Mouse (Mus musculus) heart, embryonic 16.5 days (tissue): ENCODE measurements around the gene Ms4a1. TPM values are rescaled to one million over a fixed set of nuclear protein-coding genes. Genes with fewer than 3 reads are reported as not detected.
"Not testable (repeated sequence)": the region's sequence is repeated elsewhere in the genome, so short reads cannot be mapped to it uniquely, and the experiment has no call there.

Experiments used
- ATAC-seq: fragments of 200-750 bp; cut with Nextera tagmentation; replicated peaks from 2 replicates; pipeline ENCODE4 v1.8.0; 2017; ENCODE audit warnings: moderate number of reproducible peaks; ENCODE audit not compliant: insufficient read depth, low FRiP score; ENCODE audit errors: extremely low read depth
- H3K27ac ChIP-seq: fragments of 300-500 bp; sonication (generic); 2 replicates; pipeline ENCODE4 v1.5.1; 2014; ENCODE audit warnings: mild to moderate bottlenecking, low read length, control low read depth, moderate library complexity
- H3K27me3 ChIP-seq: fragments of 300-500 bp; sonication (generic); 2 replicates; pipeline ENCODE4 v1.6.1; 2014; ENCODE audit warnings: low read length, mixed read lengths; ENCODE audit not compliant: control insufficient read depth, insufficient read depth
- H3K36me3 ChIP-seq: fragments of 300-500 bp; sonication (generic); 2 replicates; pipeline ENCODE4 v1.6.1; 2014; ENCODE audit not compliant: control insufficient read depth, insufficient read depth
- H3K4me1 ChIP-seq: fragments of 300-500 bp; sonication (generic); 2 replicates; pipeline ENCODE4 v1.6.1; 2014; ENCODE audit warnings: low read length, mixed read lengths; ENCODE audit not compliant: control insufficient read depth, insufficient read depth
- H3K4me2 ChIP-seq: fragments of 300-500 bp; sonication (generic); 2 replicates; pipeline ENCODE4 v1.6.1; 2014; ENCODE audit warnings: low read depth, mild to moderate bottlenecking, control low read depth, low read length
- H3K4me3 ChIP-seq: fragments of 300-500 bp; sonication (generic); 2 replicates; pipeline ENCODE4 v1.5.1; 2014; ENCODE audit warnings: mild to moderate bottlenecking, control low read depth, low read length
- H3K9ac ChIP-seq: fragments of 300-500 bp; sonication (generic); 2 replicates; pipeline ENCODE4 v1.6.1; 2014; ENCODE audit warnings: low read length, control low read depth
- H3K9me3 ChIP-seq: fragments of 300-500 bp; sonication (generic); replicated peaks from 2 replicates; pipeline ENCODE4 v1.6.1; 2016; ENCODE audit warnings: low read length; ENCODE audit not compliant: control insufficient read depth
- WGBS: fragments of 180-500 bp; shearing (Covaris S2); extraction: QIAGEN DNeasy Blood & Tissue Kit; methylation state at CpG from one replicate; pipeline ENCODE4 v1.1.7; 2014; 5-methylcytosine and 5-hydroxymethylcytosine counted together
- polyA plus RNA-seq: library from polyadenylated mRNA; unstranded; fragments of >200 nt; fragmentation: Nextera tagmentation; extraction: Ambion mirVana; gene quantifications from 2 replicates; pipeline ENCODE4 v1.2.1, GENCODE M21; 2015

Gene Ms4a1
- polyA plus RNA-seq, result not detected in 2 replicates

DNA sequence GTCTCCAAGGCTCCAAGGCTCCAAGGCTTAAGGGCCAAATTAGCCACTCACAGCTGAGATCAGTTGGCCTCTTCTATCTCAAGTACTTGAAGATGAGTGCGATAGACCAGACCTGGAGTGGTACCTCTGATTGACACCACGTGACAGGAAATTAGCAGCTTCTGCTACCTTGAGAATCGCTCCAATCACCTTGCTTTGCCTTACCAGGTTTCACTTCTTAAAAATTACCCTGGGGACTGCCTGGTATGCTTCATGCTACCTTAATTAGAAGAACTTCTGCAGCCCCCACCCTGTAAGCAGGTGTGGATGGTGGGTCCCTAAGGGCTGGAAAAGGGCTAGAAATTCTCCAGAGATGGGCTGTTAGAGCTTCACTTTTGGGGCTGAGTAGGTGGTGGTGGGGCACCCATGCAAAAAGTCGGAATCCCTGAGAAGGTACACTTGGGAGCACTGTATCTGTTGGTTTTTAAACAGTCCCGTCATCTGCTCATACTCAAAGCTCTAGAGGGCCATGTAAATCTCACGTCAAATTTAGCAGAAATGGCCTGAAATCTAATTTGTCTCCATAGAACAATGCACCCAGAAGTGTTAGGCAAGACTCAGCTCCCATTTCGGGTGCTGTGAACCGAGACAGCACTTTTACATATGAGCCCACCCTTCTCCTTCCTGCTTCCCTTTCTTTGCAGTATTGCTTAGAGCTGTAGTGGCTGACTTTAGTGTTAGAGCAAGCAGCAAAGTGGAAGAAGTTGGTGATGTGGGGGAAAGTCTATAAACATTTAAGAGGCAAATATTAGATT lies at the start of gene Ms4a1:
TSS of gene Ms4a1 (minus strand) at position 190 of the 794 bp plus-strand sequence.
- no peak for ATAC-seq
- Histone ChIP-seq H3K4me1 (no peaks in the 10 kb centered on the region), H3K4me2 (no peak within 1 kb of the TSS), H3K9me3 (no peaks in the 10 kb centered on the region), H3K4me3 (no peak within 1 kb of the TSS), H3K36me3 (no peaks in the 10 kb centered on the region), H3K27me3 (no peaks in the 10 kb centered on the region), H3K27ac (no peak within 1 kb of the TSS), H3K9ac (no peak within 1 kb of the TSS)
- 71% methylated on average over 8 of the region's 8 CpGs for WGBS

DNA sequence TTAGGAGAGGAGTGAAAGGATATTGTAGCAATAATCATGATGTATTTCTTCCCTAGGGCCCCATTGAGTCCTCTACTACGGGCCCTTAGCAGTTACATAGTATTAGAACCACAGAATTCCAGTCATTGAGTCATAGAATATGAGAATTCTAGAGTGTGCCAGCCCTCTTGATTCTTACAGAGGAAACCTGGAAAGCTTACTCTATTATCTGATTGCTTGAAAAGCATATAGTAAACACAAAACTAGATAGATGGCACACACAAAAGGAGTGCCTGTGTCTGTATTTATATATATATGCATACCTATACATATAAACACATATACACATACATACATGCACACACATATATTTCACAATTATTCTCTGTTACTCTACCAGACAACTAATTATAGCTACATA lies 48.3 kb upstream of the Ms4a1 start, which contains the start of gene Ms4a14:
TSS of gene Ms4a14 (minus strand) at position 101 of the 400 bp plus-strand sequence.
- Histone ChIP-seq H3K27me3 (no peaks in the 10 kb centered on the region), H3K27ac (no peak within 1 kb of the TSS), H3K4me3 (no peak within 1 kb of the TSS), H3K9ac (no peak within 1 kb of the TSS), H3K9me3 (peaks cover 3% of the 10 kb centered on the region; the same call in 1 of the 2 replicates), H3K4me2 (no peak within 1 kb of the TSS), H3K36me3 (no peaks in the 10 kb centered on the region), H3K4me1 (no peaks in the 10 kb centered on the region)
- WGBS, result 62% methylated on average over 1 of the region's 1 CpGs
- no peak for ATAC-seq

DNA sequence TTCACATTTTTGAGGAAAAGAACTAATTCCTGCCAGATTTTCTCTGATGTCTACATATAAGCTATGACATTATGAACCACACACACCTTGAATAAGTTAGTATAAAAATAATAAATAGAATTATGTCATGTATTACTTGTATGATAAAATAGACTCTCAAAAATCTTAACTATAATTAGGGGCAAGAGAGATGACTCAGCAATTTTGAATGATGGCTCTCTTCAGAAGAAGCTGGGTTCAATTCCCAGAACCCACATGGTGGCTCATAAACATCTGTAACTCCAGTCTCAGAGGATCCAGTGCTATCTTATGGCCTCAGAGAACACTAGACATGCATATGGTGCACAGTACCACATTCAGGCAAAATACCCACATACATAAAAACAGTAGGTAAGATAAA lies 42.8 kb upstream of the Ms4a1 start:
- no peak for ATAC-seq
- no peak overlapping the region for H3K27ac ChIP-seq
- no peak overlapping the region for H3K4me2 ChIP-seq
- no peaks in the 10 kb centered on the region for H3K27me3 ChIP-seq
- no peak overlapping the region for H3K4me3 ChIP-seq
- no peak overlapping the region for H3K9ac ChIP-seq
- H3K9me3 ChIP-seq, result no peaks in the 10 kb centered on the region
- H3K36me3 ChIP-seq, result no peaks in the 10 kb centered on the region
- no peaks in the 10 kb centered on the region for H3K4me1 ChIP-seq

DNA sequence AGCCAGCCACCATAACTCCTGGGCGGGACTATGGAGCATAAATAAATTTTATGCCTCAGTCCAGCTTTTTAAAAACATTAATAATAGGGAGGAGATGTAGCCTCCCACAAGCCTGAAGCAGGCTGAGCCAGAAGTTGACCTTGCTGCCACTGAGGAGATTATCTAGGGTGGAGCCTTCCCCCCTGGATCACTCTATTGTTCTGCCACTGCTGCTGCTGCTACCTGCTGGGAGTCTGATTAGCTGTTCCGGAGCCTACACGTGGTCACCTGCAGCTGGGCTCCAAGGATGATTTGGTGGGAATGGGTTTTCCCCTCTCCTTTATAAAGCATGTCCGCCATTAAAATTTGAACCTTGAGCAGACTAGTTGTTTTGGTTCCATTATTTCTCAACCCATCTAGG lies 33.5 kb upstream of the Ms4a1 start:
- not testable (repeated sequence) for H3K4me2 ChIP-seq, H3K9me3 ChIP-seq, H3K36me3 ChIP-seq, H3K27me3 ChIP-seq, ATAC-seq, H3K4me3 ChIP-seq, H3K9ac ChIP-seq, H3K4me1 ChIP-seq, H3K27ac ChIP-seq
- 50% methylated on average over 4 of the region's 4 CpGs for WGBS

DNA sequence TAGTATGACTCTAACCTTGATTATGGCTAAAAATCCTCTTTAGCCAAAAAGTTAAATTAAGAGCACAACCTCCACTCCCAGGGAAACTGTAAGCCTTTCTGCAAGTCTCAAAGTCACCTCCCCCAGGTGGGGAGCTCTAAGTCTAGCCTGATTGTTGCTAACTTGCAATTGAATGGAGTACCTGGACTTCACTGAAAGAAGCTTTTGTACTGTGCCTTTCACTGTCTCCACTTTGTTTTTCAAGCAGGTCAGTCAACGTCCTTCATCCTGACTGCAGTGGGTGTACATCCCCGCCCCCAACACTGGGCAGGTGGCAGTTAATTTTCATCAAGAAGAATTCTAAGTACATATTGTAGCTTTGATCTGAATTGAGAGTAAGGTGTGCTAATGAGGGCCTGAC lies 32.9 kb upstream of the Ms4a1 start:
- Histone ChIP-seq H3K4me3 (no peak overlapping the region), H3K9ac (no peak overlapping the region), H3K27ac (no peak overlapping the region), H3K9me3 (no peaks in the 10 kb centered on the region), H3K4me2 (no peak overlapping the region), H3K36me3 (no peaks in the 10 kb centered on the region), H3K27me3 (no peaks in the 10 kb centered on the region), H3K4me1 (no peaks in the 10 kb centered on the region)
- ATAC-seq, result no peak
- 54% methylated on average over 2 of the region's 2 CpGs for WGBS

DNA sequence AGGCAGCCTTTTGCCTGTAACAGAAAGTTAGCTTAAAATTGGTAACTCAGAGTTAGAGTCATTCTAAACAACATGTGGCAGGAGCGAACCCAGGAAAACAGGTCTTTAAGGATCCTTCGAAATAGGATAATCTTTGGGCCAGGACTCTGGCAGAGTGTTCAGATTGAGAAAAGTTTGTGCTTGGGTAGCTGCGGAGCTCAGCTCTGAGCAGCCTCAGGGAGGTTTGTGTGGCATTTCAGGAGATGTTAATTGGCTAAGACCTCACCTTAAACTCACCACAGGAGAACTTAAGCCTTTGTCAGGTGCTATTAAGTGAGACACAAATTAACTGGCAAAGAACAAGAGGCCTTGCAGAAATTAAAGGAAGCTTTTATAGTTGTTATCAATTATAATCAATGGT lies 27.6 kb upstream of the Ms4a1 start:
- H3K9ac ChIP-seq, H3K4me1 ChIP-seq, H3K9me3 ChIP-seq, H3K27me3 ChIP-seq, H3K27ac ChIP-seq, H3K36me3 ChIP-seq, ATAC-seq: not testable (repeated sequence)
- H3K4me3 ChIP-seq, result peak overlapping the region; percentile 60
- H3K4me2 ChIP-seq, result peak overlapping the region; percentile 74
- WGBS, result 6% methylated on average over 3 of the region's 3 CpGs

DNA sequence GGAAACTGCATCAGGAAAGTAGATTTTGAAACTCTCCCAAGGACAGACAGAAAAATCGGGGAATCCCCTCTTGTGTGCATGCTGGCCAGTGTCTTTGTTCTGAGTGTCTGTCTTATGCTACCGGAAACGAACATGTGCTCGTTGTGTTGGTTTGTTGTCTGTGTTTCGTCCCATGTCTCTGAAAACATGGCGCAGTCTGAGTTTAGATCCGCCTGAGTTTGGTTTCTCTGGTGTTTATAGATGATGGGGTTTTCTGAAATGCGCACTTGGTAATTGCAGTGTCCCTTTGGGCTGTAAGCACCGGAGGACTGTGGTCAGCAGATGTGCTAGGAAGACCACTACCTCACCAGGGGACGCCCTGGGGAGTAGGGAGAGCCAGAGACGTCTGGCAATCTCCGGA lies 26.9 kb upstream of the Ms4a1 start:
- H3K27ac ChIP-seq, result peak overlapping the region; percentile 39; the same call in 1 of the 2 replicates
- H3K9ac ChIP-seq, result peak overlapping the region; percentile 75
- peak overlapping the region; percentile 60 for H3K4me3 ChIP-seq
- H3K36me3 ChIP-seq, result no peaks in the 10 kb centered on the region
- H3K4me2 ChIP-seq, result peak overlapping the region; percentile 74
- H3K27me3 ChIP-seq, result no peaks in the 10 kb centered on the region
- WGBS, result 3% methylated on average over 12 of the region's 12 CpGs
- ATAC-seq, result no peak
- H3K9me3 ChIP-seq, result no peaks in the 10 kb centered on the region
- no peaks in the 10 kb centered on the region for H3K4me1 ChIP-seq

DNA sequence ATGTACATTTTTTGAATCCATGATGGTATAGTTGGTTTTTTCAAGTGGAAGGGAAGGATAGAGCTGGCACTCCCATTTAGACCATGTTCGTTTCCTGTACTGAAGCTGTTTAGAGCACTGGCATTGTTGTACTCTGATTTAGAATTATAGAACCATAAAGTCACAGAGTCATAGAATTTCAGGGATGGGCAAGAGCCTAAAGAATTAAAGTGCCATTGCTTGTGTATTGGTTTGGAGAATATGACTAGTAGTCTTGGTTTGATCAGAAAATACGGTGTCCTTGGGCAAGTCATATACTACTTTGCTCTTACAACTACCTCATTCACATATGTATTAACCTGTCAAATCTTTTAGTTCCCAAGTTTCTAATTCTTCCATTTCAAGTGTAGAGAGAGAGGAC lies 17.7 kb upstream of the Ms4a1 start, which contains the start of gene Ms4a5:
TSS of gene Ms4a5 (minus strand) at position 101 of the 400 bp plus-strand sequence.
- no peaks in the 10 kb centered on the region for H3K36me3 ChIP-seq
- H3K27ac ChIP-seq, result no peak within 1 kb of the TSS
- H3K4me3 ChIP-seq, result no peak within 1 kb of the TSS
- ATAC-seq, result no peak
- WGBS, result 85% methylated on average over 2 of the region's 2 CpGs
- no peaks in the 10 kb centered on the region for H3K27me3 ChIP-seq
- H3K4me1 ChIP-seq, result no peaks in the 10 kb centered on the region
- no peaks in the 10 kb centered on the region for H3K9me3 ChIP-seq
- H3K9ac ChIP-seq, result no peak within 1 kb of the TSS
- H3K4me2 ChIP-seq, result no peak within 1 kb of the TSS

DNA sequence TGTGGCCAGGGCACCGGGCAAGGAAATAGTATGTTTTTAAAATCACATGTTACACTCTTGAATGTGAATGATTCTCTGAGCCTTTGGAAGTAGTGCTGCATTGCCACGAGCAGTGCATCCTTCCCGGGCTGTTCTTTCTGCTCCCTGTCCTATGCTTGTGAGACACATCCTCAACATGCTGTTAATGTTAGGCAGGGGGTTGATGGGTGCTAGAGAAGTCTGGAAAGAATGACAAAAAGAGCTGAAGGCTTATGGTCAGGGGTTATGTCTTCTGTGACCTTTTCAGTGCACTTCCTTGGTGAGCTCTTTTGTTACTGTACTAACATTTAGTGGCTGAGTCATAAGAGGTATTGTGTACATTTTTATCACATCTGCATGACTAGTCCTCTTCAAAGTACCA lies 14.2 kb upstream of the Ms4a1 start:
- H3K4me3 ChIP-seq, result no peak overlapping the region
- no peak overlapping the region for H3K27ac ChIP-seq
- no peaks in the 10 kb centered on the region for H3K9me3 ChIP-seq
- no peaks in the 10 kb centered on the region for H3K27me3 ChIP-seq
- no peaks in the 10 kb centered on the region for H3K36me3 ChIP-seq
- no peaks in the 10 kb centered on the region for H3K4me1 ChIP-seq
- 86% methylated on average over 3 of the region's 3 CpGs for WGBS
- no peak overlapping the region for H3K4me2 ChIP-seq
- H3K9ac ChIP-seq, result no peak overlapping the region
- no peak for ATAC-seq
